In the genomic region with DNA sequence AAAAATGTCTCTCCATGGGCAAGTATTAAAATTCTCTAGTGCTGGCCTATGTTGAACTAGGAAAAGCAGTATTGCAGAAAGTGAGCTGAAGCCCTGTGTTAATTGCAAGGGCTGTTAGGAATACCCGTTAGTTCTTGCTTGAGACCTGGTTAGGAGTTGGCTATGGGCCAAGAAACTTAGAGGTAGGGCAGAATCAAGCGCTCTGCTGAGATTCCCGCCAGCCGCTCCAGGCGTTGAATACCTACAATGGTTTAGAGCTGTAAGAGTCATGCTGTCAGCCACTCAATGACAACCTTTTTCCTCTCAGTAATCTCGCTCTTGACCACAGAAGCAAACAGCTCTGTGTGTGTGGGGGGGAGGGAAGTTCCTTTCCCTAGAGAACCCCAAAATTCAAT, we compare ENCODE assay signal across 10 mouse cellular contexts.
DNase-seq lines count a peak whose midpoint lies in the region; ATAC-seq and TF ChIP-seq lines count a peak whose summit lies in the region.
"Had no signal": no experiment of that assay in that cellular context is flagged by ENCODE, and none has a peak within 500 bp of the region (broad histone marks: within the 10 kb centered on the region; RNA-seq: fewer than 3 reads in every experiment).

No protein-coding gene starts in this region.

- peaks cover 9% of the 10 kb centered on the region for H3K9me3 ChIP-seq in kidney, embryonic 15.5 days (replicated peaks)
- no peaks in the 10 kb centered on the region for H3K9me3 ChIP-seq in neural tube, embryonic 11.5 days (ENCODE audit: control insufficient read depth, low read length)
- H3K9me3 ChIP-seq: embryonic facial prominence, embryonic 15.5 days had no signal

- no peak for TF ChIP-seq CTCF in lung, adult 2 months (IDR thresholded peaks at IDR 0.05; ENCODE audit: insufficient read depth, low read length)

- no peaks in the 10 kb centered on the region for H3K4me1 ChIP-seq in lung, adult 2 months (ENCODE audit: control insufficient read depth, insufficient read depth, low read length)
- H3K4me1 ChIP-seq in kidney, embryonic 15.5 days = peaks cover 15% of the 10 kb centered on the region
- H3K4me1 ChIP-seq in neural tube, embryonic 11.5 days (ENCODE audit: control insufficient read depth, insufficient read depth, low read length) = no peaks in the 10 kb centered on the region
- H3K4me1 ChIP-seq: hindbrain, embryonic 13.5 days had no signal

- no peak overlapping the region for H3K9ac ChIP-seq in kidney, embryonic 15.5 days
- no peak overlapping the region for H3K9ac ChIP-seq in neural tube, embryonic 11.5 days (ENCODE audit: low read length)
- H3K9ac ChIP-seq: embryonic facial prominence, embryonic 15.5 days; hindbrain, embryonic 13.5 days had no signal

- H3K27ac ChIP-seq in kidney, embryonic 15.5 days = peak overlapping the region; percentile 81
- no peak overlapping the region for H3K27ac ChIP-seq in neural tube, embryonic 11.5 days (ENCODE audit: low read depth, low read length)
- H3K27ac ChIP-seq: embryonic facial prominence, embryonic 15.5 days; hindbrain, embryonic 13.5 days had no signal

- no peak overlapping the region for H3K4me3 ChIP-seq in lung, adult 2 months (replicated peaks; ENCODE audit: extremely low read depth, low read depth, low read length)
- H3K4me3 ChIP-seq in kidney, embryonic 15.5 days (replicated peaks) = no peak overlapping the region
- no peak overlapping the region for H3K4me3 ChIP-seq in neural tube, embryonic 11.5 days (ENCODE audit: low read depth, low read length)
- H3K4me3 ChIP-seq: embryonic facial prominence, embryonic 15.5 days; hindbrain, embryonic 13.5 days had no signal

- no peaks in the 10 kb centered on the region for H3K27me3 ChIP-seq in kidney, embryonic 15.5 days
- no peaks in the 10 kb centered on the region for H3K27me3 ChIP-seq in neural tube, embryonic 11.5 days (ENCODE audit: control insufficient read depth, insufficient read depth, low read length)
- H3K27me3 ChIP-seq: embryonic facial prominence, embryonic 15.5 days; hindbrain, embryonic 13.5 days had no signal

- no peak for TF ChIP-seq POLR2A in lung, adult 2 months (IDR thresholded peaks at IDR 0.05; ENCODE audit: borderline replicate concordance, extremely low read depth, low read depth, low read length)

- H3K36me3 ChIP-seq in kidney, embryonic 15.5 days = no peaks in the 10 kb centered on the region
- H3K36me3 ChIP-seq in neural tube, embryonic 11.5 days (ENCODE audit: control insufficient read depth, insufficient read depth, low read length) = no peaks in the 10 kb centered on the region
- H3K36me3 ChIP-seq: embryonic facial prominence, embryonic 15.5 days had no signal

- H3K4me2 ChIP-seq in kidney, embryonic 15.5 days = peak overlapping the region; percentile 21; the same call in 1 of the 2 replicates
- no peak overlapping the region for H3K4me2 ChIP-seq in neural tube, embryonic 11.5 days (ENCODE audit: low read depth)
- H3K4me2 ChIP-seq: embryonic facial prominence, embryonic 15.5 days; hindbrain, embryonic 13.5 days had no signal

- WGBS in lung, adult 2 months = 54% methylated on average over 6 of the region's 6 CpGs
- 23% methylated on average over 6 of the region's 6 CpGs for WGBS in kidney, embryonic 15.5 days
- 82% methylated on average over 6 of the region's 6 CpGs for WGBS in neural tube, embryonic 11.5 days

- peak; percentile 40 for DNase-seq in embryo, embryonic 11 days
- DNase-seq in embryo, embryonic 10 days (ENCODE audit: low spot score) = no peak
- DNase-seq in lung, postnatal 14 days = peak; percentile 7
- DNase-seq in lung, adult 2 months = no peak
- peak; percentile 23 for DNase-seq in neural tube, embryonic 11.5 days (ENCODE audit: low spot score)
- no peak for DNase-seq in layer of hippocampus, postnatal 25 days (ENCODE audit: extremely low spot score in 1 of 2, low spot score in 1 of 2)
- no peak for DNase-seq in right cerebral cortex, postnatal 4 days

- ATAC-seq in kidney, embryonic 15.5 days (replicated peaks; ENCODE audit: low FRiP score) = peak; percentile 88
- no peak for ATAC-seq in neural tube, embryonic 11.5 days (ENCODE audit: insufficient read depth, low FRiP score, low TSS enrichment)

Comparison
In these comparisons a context has a peak if more than half of its experiments do, and no peak if none do; other contexts are left out.
1. DNase-seq: peak in embryo, embryonic 11 days (single experiment), lung, postnatal 14 days (single experiment) and neural tube, embryonic 11.5 days (single experiment); none in embryo, embryonic 10 days (single experiment), lung, adult 2 months (single experiment), layer of hippocampus, postnatal 25 days (0 of 2) and right cerebral cortex, postnatal 4 days (single experiment).